17 mouse cellular contexts compared by ENCODE assay signal in genomic region chr5:25089258-25089972, GRCm38 (mm10). TPM values are rescaled to one million over a fixed set of nuclear protein-coding genes. Genes with fewer than 3 reads are reported as not detected.
DNase-seq lines count a peak whose midpoint lies in the region; ATAC-seq and TF ChIP-seq lines count a peak whose summit lies in the region.
"Had no signal": no experiment of that assay in that cellular context is flagged by ENCODE, and none has a peak within 500 bp of the region (broad histone marks: within the 10 kb centered on the region; RNA-seq: fewer than 3 reads in every experiment).

No protein-coding gene starts in this region.

- H3K4me3 ChIP-seq in layer of hippocampus, adult 2 months, result no peak overlapping the region
- no peak overlapping the region for H3K4me3 ChIP-seq in midbrain, embryonic 16.5 days (ENCODE audit: low read depth, low read length)
- H3K4me3 ChIP-seq: heart, embryonic 10.5 days; limb, embryonic 10.5 days; liver, embryonic 12.5 days; midbrain, embryonic 15.5 days had no signal

- no peaks in the 10 kb centered on the region for H3K36me3 ChIP-seq in midbrain, embryonic 16.5 days (ENCODE audit: control insufficient read depth, insufficient read depth, low read length)
- H3K36me3 ChIP-seq: heart, embryonic 10.5 days; limb, embryonic 10.5 days; liver, embryonic 12.5 days; midbrain, embryonic 15.5 days had no signal

- WGBS in midbrain, embryonic 16.5 days, result 89% methylated on average over 6 of the region's 6 CpGs

- peak overlapping the region; percentile 89 for H3K27ac ChIP-seq in layer of hippocampus, adult 2 months
- H3K27ac ChIP-seq in midbrain, embryonic 16.5 days (ENCODE audit: low read length), result no peak overlapping the region
- H3K27ac ChIP-seq: heart, embryonic 10.5 days; hindbrain, embryonic 14.5 days; limb, embryonic 10.5 days; liver, embryonic 12.5 days; midbrain, embryonic 15.5 days had no signal

- no peaks in the 10 kb centered on the region for H3K4me1 ChIP-seq in midbrain, embryonic 16.5 days (ENCODE audit: control insufficient read depth, insufficient read depth, low read length)
- H3K4me1 ChIP-seq: limb, embryonic 10.5 days; midbrain, embryonic 15.5 days had no signal

- peak; percentile 57 for DNase-seq in adrenal gland, adult 2 months
- no peak for DNase-seq in adrenal gland, postnatal 25 days
- DNase-seq in layer of hippocampus, adult 2 months (ENCODE audit: low spot score in 2 of 2), result peak in 1 of 2 experiments; percentile 72
- DNase-seq in layer of hippocampus, adult 9-10 months (ENCODE audit: low spot score), result no peak
- peak; percentile 16 for DNase-seq in Muller cell, postnatal 12 days (ENCODE audit: inconsistent ontology term)
- DNase-seq in lung, postnatal 10 days, result peak; percentile 47
- no peak for DNase-seq in cerebellum, postnatal 14 days
- DNase-seq: heart, postnatal 14 days; kidney, adult 11 months; kidney, postnatal 36 days had no signal

- no peaks in the 10 kb centered on the region for H3K27me3 ChIP-seq in midbrain, embryonic 16.5 days (ENCODE audit: control insufficient read depth, insufficient read depth, low read depth, low read length)
- H3K27me3 ChIP-seq: liver, embryonic 12.5 days; midbrain, embryonic 15.5 days had no signal

- no peaks in the 10 kb centered on the region for H3K9me3 ChIP-seq in midbrain, embryonic 16.5 days (replicated peaks; ENCODE audit: control insufficient read depth, low read length, poor library complexity, severe bottlenecking)
- H3K9me3 ChIP-seq: heart, embryonic 10.5 days; limb, embryonic 10.5 days; liver, embryonic 12.5 days; midbrain, embryonic 15.5 days had no signal

- ATAC-seq in midbrain, embryonic 16.5 days, result no peak
- ATAC-seq: forebrain, embryonic 14.5 days; liver, embryonic 12.5 days; midbrain, embryonic 15.5 days had no signal

- no peak overlapping the region for H3K4me2 ChIP-seq in midbrain, embryonic 16.5 days (ENCODE audit: low read length)
- H3K4me2 ChIP-seq: hindbrain, embryonic 14.5 days; liver, embryonic 12.5 days; midbrain, embryonic 15.5 days had no signal

- TF ChIP-seq CTCF in layer of hippocampus, adult 2 months (conservative IDR thresholded peaks at IDR 0.05), result no peak

- H3K9ac ChIP-seq in midbrain, embryonic 16.5 days (ENCODE audit: low read depth, low read length), result no peak overlapping the region
- H3K9ac ChIP-seq: hindbrain, embryonic 14.5 days; liver, embryonic 12.5 days; midbrain, embryonic 15.5 days had no signal

RNA-seq across cellular contexts. Expression of gene Prkag2, which starts 11.0 kb away (rescaled TPM):
- 10 to 100 TPM; 36.0 to 48.0 TPM for total RNA-seq in adrenal gland, adult 2 months (2021)
- polyA plus RNA-seq in adrenal gland, adult 2 months (2012; rRNA removed), result 10.0 and 10.6 TPM in 2 replicates
- 32.5 and 34.8 TPM in 2 replicates for total RNA-seq in adrenal gland, postnatal 25 days (2021)
- 100 to 1,000 TPM; 177 to 193 TPM for total RNA-seq in layer of hippocampus, adult 2 months (2021)
- 112 and 118 TPM in 2 replicates for polyA plus RNA-seq in midbrain, embryonic 16.5 days (2015; fragmentation: Nextera tagmentation; extraction: Ambion mirVana)

Comparison
In these comparisons a context has a peak if more than half of its experiments do, and no peak if none do; other contexts are left out.
1. DNase-seq: peak in adrenal gland, adult 2 months (single experiment), Muller cell, postnatal 12 days (single experiment) and lung, postnatal 10 days (single experiment); none in adrenal gland, postnatal 25 days (single experiment), layer of hippocampus, adult 9-10 months (single experiment) and cerebellum, postnatal 14 days (0 of 2).